ENCODE assay signal across 23 mouse cellular contexts in genomic region chr3:43218726-43219125, GRCm38 (mm10).
DNase-seq lines count a peak whose midpoint lies in the region; TF ChIP-seq lines count a peak whose summit lies in the region.
"Had no signal": no experiment of that assay in that cellular context is flagged by ENCODE, and none has a peak within 500 bp of the region (broad histone marks: within the 10 kb centered on the region; RNA-seq: fewer than 3 reads in every experiment).

No protein-coding gene starts in this region.

- no peaks in the 10 kb centered on the region for H3K36me3 ChIP-seq in MEL (ENCODE audit: control insufficient read depth in 1 of 2, insufficient read depth in 2 of 2, low read length in 2 of 2)
- H3K36me3 ChIP-seq: forebrain, embryonic 10.5 days; heart, embryonic 10.5 days; heart, embryonic 13.5 days had no signal

- H3K9ac ChIP-seq in MEL (ENCODE audit: control insufficient read depth, low read depth, low read length, poor library complexity, severe bottlenecking): no peak overlapping the region
- H3K9ac ChIP-seq: forebrain, embryonic 13.5 days; heart, embryonic 13.5 days; hindbrain, embryonic 14.5 days had no signal

- TF ChIP-seq RAD21 in MEL (IDR thresholded peaks at IDR 0.05; ENCODE audit: low read depth, low read length): no peak

- no peaks in the 10 kb centered on the region for H3K9me3 ChIP-seq in MEL (replicated peaks; ENCODE audit: insufficient read depth, low read length)
- H3K9me3 ChIP-seq: forebrain, embryonic 10.5 days; forebrain, embryonic 13.5 days; heart, embryonic 10.5 days; heart, embryonic 13.5 days had no signal

- TF ChIP-seq CTCF in MEL (IDR thresholded peaks at IDR 0.05 in 2 of 3, conservative IDR thresholded peaks at IDR 0.05 in 1 of 3; ENCODE audit: control insufficient read depth in 1 of 3, insufficient read depth in 1 of 3, low read depth in 2 of 3, low read length in 3 of 3, poor library complexity in 1 of 3, severe bottlenecking in 1 of 3): no peak

- no peak for TF ChIP-seq POLR2A in MEL (IDR thresholded peaks at IDR 0.05; ENCODE audit: control insufficient read depth in 1 of 2, insufficient read depth in 1 of 2, low read depth in 1 of 2, low read length in 2 of 2, poor library complexity in 1 of 2)

- TF ChIP-seq EP300 in MEL (IDR thresholded peaks at IDR 0.05; ENCODE audit: low read depth in 1 of 2, low read length in 2 of 2): no peak

- H3K27me3 ChIP-seq in MEL (ENCODE audit: control insufficient read depth in 1 of 2, insufficient read depth in 2 of 2, low read length in 2 of 2): no peaks in the 10 kb centered on the region
- H3K27me3 ChIP-seq: forebrain, embryonic 13.5 days; heart, embryonic 13.5 days; Patski had no signal

- H3K27ac ChIP-seq in MEL (ENCODE audit: control insufficient read depth, low read depth, low read length): no peak overlapping the region
- H3K27ac ChIP-seq: forebrain, embryonic 10.5 days; forebrain, embryonic 13.5 days; heart, adult 2 months; heart, embryonic 10.5 days; heart, embryonic 13.5 days; hindbrain, embryonic 14.5 days; hindbrain, postnatal 0 days had no signal

- H3K4me1 ChIP-seq in MEL (ENCODE audit: control insufficient read depth in 1 of 2, insufficient read depth in 2 of 2, low read length in 2 of 2): no peaks in the 10 kb centered on the region
- H3K4me1 ChIP-seq: forebrain, embryonic 10.5 days; forebrain, embryonic 13.5 days; heart, embryonic 10.5 days; heart, embryonic 13.5 days had no signal

- DNase-seq in A20 (ENCODE audit: low read depth, low spot score) (peak; percentile 51), MEL (ENCODE audit: low read depth, low spot score) (peak; percentile 34)
- DNase-seq in c-Kit-positive CD71-negative TER-119-negative erythroid progenitor cells, embryonic 14.5 days (ENCODE audit: low read depth): peak; percentile 1
- DNase-seq in lung, postnatal 36 days: no peak
- DNase-seq in B cell, adult 2 months: no peak
- no peak for DNase-seq in adrenal gland, adult (ENCODE audit: inconsistent age in 2 of 2, low spot score in 1 of 2)
- DNase-seq: adrenal gland, adult 8-10 months; adrenal gland, postnatal 25 days; cerebellum, adult 18-20 months; cerebellum, adult 9-10 months; cerebellum, postnatal 14 days; gastrocnemius, postnatal 25 days; heart, adult 2 months; heart, postnatal 14 days; heart, postnatal 4 days; kidney, adult 18-20 months had no signal

- no peak overlapping the region for H3K4me3 ChIP-seq in MEL (ENCODE audit: control insufficient read depth in 1 of 2, insufficient read depth in 1 of 2, low read depth in 2 of 2, low read length in 2 of 2)
- H3K4me3 ChIP-seq: forebrain, embryonic 10.5 days; forebrain, embryonic 13.5 days; heart, adult 2 months; heart, embryonic 10.5 days; heart, embryonic 13.5 days had no signal

- H3K79me2 ChIP-seq in MEL (ENCODE audit: control insufficient read depth, insufficient read depth, low read length, poor library complexity): no peaks in the 10 kb centered on the region

TF ChIP-seq in MEL, 35 proteins besides CTCF, POLR2A, EP300 and RAD21:
- TF ChIP-seq TAL1 (IDR thresholded peaks at IDR 0.05; ENCODE audit: low read length): no peak
- TF ChIP-seq MAZ (IDR thresholded peaks at IDR 0.05; ENCODE audit: low read depth, low read length): no peak
- no peak for TF ChIP-seq SIN3A (IDR thresholded peaks at IDR 0.05; ENCODE audit: low read length)
- peak; percentile 59 for TF ChIP-seq USF1 (IDR thresholded peaks at IDR 0.05; ENCODE audit: low read depth, low read length)
- no peak for TF ChIP-seq POLR2AphosphoS5 (IDR thresholded peaks at IDR 0.05; ENCODE audit: borderline replicate concordance, low read depth, low read length)

Comparison
In these comparisons a context has a peak if more than half of its experiments do, and no peak if none do; other contexts are left out.
1. DNase-seq: peak in A20 (single experiment), MEL (single experiment) and c-Kit-positive CD71-negative TER-119-negative erythroid progenitor cells, embryonic 14.5 days (single experiment); none in lung, postnatal 36 days (single experiment), B cell, adult 2 months (0 of 2) and adrenal gland, adult (0 of 2).